In the genomic region with DNA sequence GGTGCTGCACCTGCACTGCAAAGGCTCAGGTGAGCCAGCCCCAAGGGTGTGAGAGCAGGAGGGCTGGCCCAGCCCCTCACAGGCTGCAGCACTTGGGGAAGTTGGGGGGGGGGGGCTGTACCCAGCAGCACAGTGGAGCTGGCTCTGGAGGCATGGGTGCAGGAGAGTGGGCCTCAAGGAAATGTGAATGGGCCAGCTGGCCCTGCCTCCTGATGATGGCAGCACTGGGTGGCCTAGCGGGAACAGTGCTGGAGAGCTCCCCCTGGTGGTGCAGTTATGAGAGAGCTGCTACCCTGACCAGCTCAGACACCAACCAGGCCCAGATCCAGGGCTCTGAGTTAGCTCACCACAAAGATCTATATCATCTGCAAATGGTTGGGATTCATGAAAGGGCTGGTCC, we compare ENCODE assay signal across 9 mouse cellular contexts. TPM values are rescaled to one million over a fixed set of nuclear protein-coding genes. Genes with fewer than 3 reads are reported as not detected.
DNase-seq lines count a peak whose midpoint lies in the region; ATAC-seq and TF ChIP-seq lines count a peak whose summit lies in the region.
"Had no signal": no experiment of that assay in that cellular context is flagged by ENCODE, and none has a peak within 500 bp of the region (broad histone marks: within the 10 kb centered on the region; RNA-seq: fewer than 3 reads in every experiment).

No protein-coding gene starts in this region.

- peak; percentile 91 for TF ChIP-seq CTCF in Patski (IDR thresholded peaks at IDR 0.05)
- TF ChIP-seq CTCF in testis, adult 2 months (IDR thresholded peaks at IDR 0.05; ENCODE audit: control insufficient read depth, insufficient read depth, insufficient replicate concordance, low read depth, low read length): peak; percentile 87; the same call in 1 of the 2 replicates

- no peaks in the 10 kb centered on the region for H3K9me3 ChIP-seq in kidney, embryonic 14.5 days (ENCODE audit: control insufficient read depth, low read length)
- H3K9me3 ChIP-seq in neural tube, embryonic 11.5 days (ENCODE audit: control insufficient read depth, low read length): no peaks in the 10 kb centered on the region
- H3K9me3 ChIP-seq: heart, embryonic 15.5 days had no signal

- H3K4me2 ChIP-seq in kidney, embryonic 14.5 days (replicated peaks; ENCODE audit: low read depth, low read length): no peak overlapping the region
- no peak overlapping the region for H3K4me2 ChIP-seq in neural tube, embryonic 11.5 days (ENCODE audit: low read depth)
- H3K4me2 ChIP-seq: heart, embryonic 15.5 days had no signal

- H3K27ac ChIP-seq in kidney, embryonic 14.5 days (ENCODE audit: low read depth, low read length): no peak overlapping the region
- no peak overlapping the region for H3K27ac ChIP-seq in neural tube, embryonic 11.5 days (ENCODE audit: low read depth, low read length)
- no peak overlapping the region for H3K27ac ChIP-seq in testis, adult 2 months (ENCODE audit: control insufficient read depth, insufficient read depth, low read depth, low read length)
- H3K27ac ChIP-seq: heart, embryonic 15.5 days had no signal

- CTCF ChIA-PET in Patski (lab: Charles Lee): interaction anchor here (0.7 to 1.1 kb wide), 3 partner anchors 9 to 385 kb away, joined by 3 to 4 read pairs (median 3); no protein-coding TSS in a partner anchor

- no peak overlapping the region for H3K9ac ChIP-seq in kidney, embryonic 14.5 days (ENCODE audit: low read depth, low read length)
- no peak overlapping the region for H3K9ac ChIP-seq in neural tube, embryonic 11.5 days (ENCODE audit: low read length)
- H3K9ac ChIP-seq: heart, embryonic 15.5 days had no signal

- H3K27me3 ChIP-seq in Patski: no peaks in the 10 kb centered on the region
- H3K27me3 ChIP-seq in kidney, embryonic 14.5 days (ENCODE audit: control insufficient read depth, insufficient read depth, low read length): no peaks in the 10 kb centered on the region
- no peaks in the 10 kb centered on the region for H3K27me3 ChIP-seq in neural tube, embryonic 11.5 days (ENCODE audit: control insufficient read depth, insufficient read depth, low read length)
- H3K27me3 ChIP-seq in testis, adult 2 months (ENCODE audit: control insufficient read depth, insufficient read depth, low read length): no peaks in the 10 kb centered on the region
- H3K27me3 ChIP-seq: heart, embryonic 15.5 days had no signal

- no peak overlapping the region for H3K4me3 ChIP-seq in kidney, embryonic 14.5 days (ENCODE audit: low read length)
- H3K4me3 ChIP-seq in neural tube, embryonic 11.5 days (ENCODE audit: low read depth, low read length): no peak overlapping the region
- no peak overlapping the region for H3K4me3 ChIP-seq in testis, adult 2 months (ENCODE audit: control insufficient read depth, low read depth, low read length)
- H3K4me3 ChIP-seq: heart, embryonic 15.5 days had no signal

- no peaks in the 10 kb centered on the region for H3K36me3 ChIP-seq in kidney, embryonic 14.5 days (ENCODE audit: control insufficient read depth, insufficient read depth, low read length)
- no peaks in the 10 kb centered on the region for H3K36me3 ChIP-seq in neural tube, embryonic 11.5 days (ENCODE audit: control insufficient read depth, insufficient read depth, low read length)
- H3K36me3 ChIP-seq in testis, adult 2 months (ENCODE audit: control insufficient read depth, insufficient read depth, low read length): no peaks in the 10 kb centered on the region
- H3K36me3 ChIP-seq: heart, embryonic 15.5 days had no signal

- TF ChIP-seq POLR2A in testis, adult 2 months (IDR thresholded peaks at IDR 0.05; ENCODE audit: control insufficient read depth, low read depth, low read length): no peak

- POLR2A ChIA-PET in Patski (lab: Charles Lee): no interaction called here

- DNase-seq in B cell, adult 2 months: peak; percentile 82 to 83
- DNase-seq in Patski (ENCODE audit: low read depth, low spot score) (peak; percentile 10), liver (peak; percentile 83)
- peak; percentile 80 to 87 for DNase-seq in cerebellum, postnatal 14 days
- DNase-seq in gastrocnemius, adult 18-20 months (ENCODE audit: low spot score): peak; percentile 40
- peak; percentile 78 for DNase-seq in neural tube, embryonic 11.5 days (ENCODE audit: low spot score)

- no peaks in the 10 kb centered on the region for H3K4me1 ChIP-seq in kidney, embryonic 14.5 days (ENCODE audit: control insufficient read depth, insufficient read depth, low read length)
- H3K4me1 ChIP-seq in neural tube, embryonic 11.5 days (ENCODE audit: control insufficient read depth, insufficient read depth, low read length): no peaks in the 10 kb centered on the region
- H3K4me1 ChIP-seq in testis, adult 2 months (ENCODE audit: control insufficient read depth, insufficient read depth, low read length): no peaks in the 10 kb centered on the region
- H3K4me1 ChIP-seq: heart, embryonic 15.5 days had no signal

- 13% methylated on average over 1 of the region's 1 CpGs for WGBS in kidney, embryonic 14.5 days
- WGBS in neural tube, embryonic 11.5 days: 11% methylated on average over 1 of the region's 1 CpGs

- peak; percentile 84 for ATAC-seq in Patski
- ATAC-seq in kidney, embryonic 14.5 days (ENCODE audit: low FRiP score, low TSS enrichment): peak; percentile 60; the same call in 1 of the 2 replicates
- peak; percentile 38; the same call in 1 of the 2 replicates for ATAC-seq in neural tube, embryonic 11.5 days (ENCODE audit: insufficient read depth, low FRiP score, low TSS enrichment)

- in situ Hi-C loops in Patski (cut with MboI; ENCODE audit: low pct_unique_long_range_greater_than_20kb): no loop called here

RNA-seq across cellular contexts. Expression of a gene that starts 6.5 kb away (rescaled TPM):
- not detected for polyA plus RNA-seq in Patski (2021)
- not detected for total RNA-seq in gastrocnemius, adult 18-20 months (2021)
- polyA plus RNA-seq in kidney, embryonic 14.5 days (2014; fragmentation: Nextera tagmentation; extraction: Ambion mirVana): not detected in 2 replicates
- polyA plus RNA-seq in neural tube, embryonic 11.5 days (2014; fragmentation: Nextera tagmentation; extraction: Ambion mirVana): not detected in 2 replicates
- not detected in 2 replicates for polyA plus RNA-seq in testis, adult 2 months (2012; rRNA removed)
- polyA plus RNA-seq: heart, embryonic 15.5 days had no signal

RNA-seq across cellular contexts. Expression of a gene that starts 42.8 kb away (rescaled TPM):
- not detected for polyA plus RNA-seq in Patski (2021)
- not detected for total RNA-seq in gastrocnemius, adult 18-20 months (2021)
- not detected in 2 replicates for polyA plus RNA-seq in kidney, embryonic 14.5 days (2014; fragmentation: Nextera tagmentation; extraction: Ambion mirVana)
- not detected in 2 replicates for polyA plus RNA-seq in neural tube, embryonic 11.5 days (2014; fragmentation: Nextera tagmentation; extraction: Ambion mirVana)
- polyA plus RNA-seq in testis, adult 2 months (2012; rRNA removed): not detected in 2 replicates
- polyA plus RNA-seq: heart, embryonic 15.5 days had no signal

Comparison
In these comparisons a context has a peak if more than half of its experiments do, and no peak if none do; other contexts are left out.
1. DNase-seq: peak in every context shown above with its lines; median percentile 84 in cerebellum, postnatal 14 days; 83 in liver; 82 in B cell, adult 2 months; 78 in neural tube, embryonic 11.5 days; 40 in gastrocnemius, adult 18-20 months; 10 in Patski.